Mouse (Mus musculus): ENCODE results near the gene Smarcd2. TPM values are rescaled to one million over a fixed set of nuclear protein-coding genes. Genes with fewer than 3 reads are reported as not detected.

Smarcd2 gene
- polyA plus RNA-seq, 1 experiment = 70.0 TPM

DNA sequence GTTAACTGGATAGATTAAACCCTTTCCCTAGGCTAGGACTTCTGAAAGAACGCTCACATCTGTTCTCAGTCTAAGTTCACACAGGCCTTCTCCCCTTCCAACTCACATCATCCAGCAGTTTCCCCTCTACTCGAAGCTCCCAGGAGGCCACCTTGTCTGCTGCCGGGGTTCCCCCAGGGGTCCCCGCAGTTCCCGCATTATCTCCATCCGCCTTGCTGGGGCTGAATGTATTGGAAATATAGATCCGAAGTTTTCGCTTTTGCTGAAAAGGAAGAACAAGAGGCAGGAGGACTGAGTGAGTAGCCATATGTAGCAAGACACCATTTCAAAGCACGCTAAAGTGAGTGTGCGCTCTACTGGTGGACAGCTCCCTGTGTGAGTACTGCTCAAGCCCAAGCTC lies 6.3 kb downstream of the Smarcd2 start:
- no peak for DNase-seq
- H3K27ac ChIP-seq (ENCODE audit: insufficient read depth, low read depth, low read length) = no peak overlapping the region
- H3K4me3 ChIP-seq (ENCODE audit: insufficient read depth, low read depth, low read length) = no peak overlapping the region
- WGBS = 92% methylated on average over 10 of the region's 10 CpGs
- TF ChIP-seq CTCF (conservative IDR thresholded peaks at IDR 0.05; ENCODE audit: insufficient read depth, insufficient read length, low read depth, low read length) (no peak), POLR2A (IDR thresholded peaks at IDR 0.05; ENCODE audit: low read depth, low read length) (no peak)
- peaks cover 12% of the 10 kb centered on the region for H3K36me3 ChIP-seq (ENCODE audit: control insufficient read depth, insufficient read depth, low read length)
- no peaks in the 10 kb centered on the region for H3K27me3 ChIP-seq (replicated peaks; ENCODE audit: control insufficient read depth, insufficient read depth, low read length)
- peaks cover 36% of the 10 kb centered on the region for H3K4me1 ChIP-seq (ENCODE audit: control insufficient read depth, insufficient read depth, low read length)

DNA sequence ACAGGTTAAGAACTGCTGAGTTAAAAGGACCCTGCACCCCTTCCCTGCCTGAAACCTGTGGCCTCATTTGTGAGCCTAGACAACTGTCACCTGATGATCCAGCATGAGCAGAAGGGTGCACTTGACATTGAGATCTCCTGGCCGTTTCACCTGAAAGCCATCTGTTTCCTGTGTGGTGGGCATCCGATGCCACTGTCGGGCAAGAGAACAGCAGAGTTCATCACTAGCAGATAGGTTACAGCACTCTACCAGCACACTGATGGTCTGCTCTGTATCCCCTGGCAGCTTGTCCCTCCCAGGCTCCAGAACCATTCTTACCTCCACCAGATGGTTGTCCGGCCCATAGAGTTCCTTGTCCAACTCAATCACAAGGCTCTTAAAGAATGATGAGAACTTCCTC lies 7.2 kb downstream of the Smarcd2 start:
- no peak for DNase-seq
- TF ChIP-seq POLR2A (IDR thresholded peaks at IDR 0.05; ENCODE audit: low read depth, low read length) (no peak), CTCF (conservative IDR thresholded peaks at IDR 0.05; ENCODE audit: insufficient read depth, insufficient read length, low read depth, low read length) (no peak)
- Histone ChIP-seq H3K27me3 (replicated peaks; ENCODE audit: control insufficient read depth, insufficient read depth, low read length) (no peaks in the 10 kb centered on the region), H3K27ac (ENCODE audit: insufficient read depth, low read depth, low read length) (no peak overlapping the region), H3K4me1 (ENCODE audit: control insufficient read depth, insufficient read depth, low read length) (peaks cover 31% of the 10 kb centered on the region), H3K4me3 (ENCODE audit: insufficient read depth, low read depth, low read length) (no peak overlapping the region), H3K36me3 (ENCODE audit: control insufficient read depth, insufficient read depth, low read length) (peaks cover 12% of the 10 kb centered on the region)
- WGBS = 80% methylated on average over 4 of the region's 4 CpGs

- H3K4me1 ChIP-seq (ENCODE audit: control insufficient read depth, insufficient read depth, low read length) = peaks cover 25% of the 10 kb centered on the region
- H3K36me3 ChIP-seq (ENCODE audit: control insufficient read depth, insufficient read depth, low read length) = peaks cover 12% of the 10 kb centered on the region
- DNase-seq = no peak
- no peaks in the 10 kb centered on the region for H3K27me3 ChIP-seq (replicated peaks; ENCODE audit: control insufficient read depth, insufficient read depth, low read length)
- H3K4me3 ChIP-seq (ENCODE audit: insufficient read depth, low read depth, low read length) = no peak overlapping the region
- TF ChIP-seq POLR2A (IDR thresholded peaks at IDR 0.05; ENCODE audit: low read depth, low read length) = no peak
- no peak for TF ChIP-seq CTCF (conservative IDR thresholded peaks at IDR 0.05; ENCODE audit: insufficient read depth, insufficient read length, low read depth, low read length)
- WGBS = 88% methylated on average over 15 of the region's 15 CpGs
- no peak overlapping the region for H3K27ac ChIP-seq (ENCODE audit: insufficient read depth, low read depth, low read length)
Measured at GRCm38 (mm10) chr11:106264988-106265387, 7.8 kb downstream of the Smarcd2 start.

GRCm38 (mm10) chr11:106263963-106264362 lies 8.8 kb downstream of the Smarcd2 start:
- H3K4me3 ChIP-seq (ENCODE audit: insufficient read depth, low read depth, low read length) = no peak overlapping the region
- DNase-seq = no peak
- no peak overlapping the region for H3K27ac ChIP-seq (ENCODE audit: insufficient read depth, low read depth, low read length)
- H3K36me3 ChIP-seq (ENCODE audit: control insufficient read depth, insufficient read depth, low read length) = peaks cover 12% of the 10 kb centered on the region
- 79% methylated on average over 9 of the region's 9 CpGs for WGBS
- peaks cover 20% of the 10 kb centered on the region for H3K4me1 ChIP-seq (ENCODE audit: control insufficient read depth, insufficient read depth, low read length)
- TF ChIP-seq CTCF (conservative IDR thresholded peaks at IDR 0.05; ENCODE audit: insufficient read depth, insufficient read length, low read depth, low read length) = no peak
- no peak for TF ChIP-seq POLR2A (IDR thresholded peaks at IDR 0.05; ENCODE audit: low read depth, low read length)
- H3K27me3 ChIP-seq (replicated peaks; ENCODE audit: control insufficient read depth, insufficient read depth, low read length) = no peaks in the 10 kb centered on the region

DNA sequence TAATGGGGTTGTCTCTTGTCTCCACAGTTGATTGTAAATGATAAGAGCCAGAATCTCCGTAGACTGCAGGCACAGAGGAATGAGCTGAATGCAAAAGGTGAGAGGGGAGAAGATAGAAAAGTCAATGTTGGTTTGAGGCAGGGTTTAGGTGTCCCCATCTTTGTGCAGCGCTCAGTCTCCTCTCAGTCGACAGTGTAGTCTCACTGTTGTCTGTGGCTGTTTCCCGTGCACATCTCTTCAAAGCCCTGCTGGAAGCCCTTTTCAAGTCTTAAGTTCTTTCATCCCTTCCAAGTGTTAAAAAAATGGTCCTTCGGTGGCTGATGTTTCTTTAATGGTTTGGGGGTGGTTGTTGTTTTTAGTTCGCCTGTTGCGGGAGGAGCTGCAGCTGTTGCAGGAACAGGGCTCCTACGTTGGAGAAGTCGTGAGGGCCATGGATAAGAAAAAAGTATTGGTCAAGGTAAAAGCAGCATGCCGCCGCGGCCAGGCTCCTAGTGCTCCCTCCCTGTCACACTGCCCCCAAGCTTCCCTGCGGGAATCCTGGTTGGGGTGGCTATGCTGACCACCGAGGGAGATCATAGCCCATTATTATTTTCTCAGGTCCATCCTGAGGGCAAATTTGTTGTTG lies 11.8 kb downstream of the Smarcd2 start:
- no peak overlapping the region for H3K27ac ChIP-seq (ENCODE audit: insufficient read depth, low read depth, low read length)
- TF ChIP-seq CTCF (conservative IDR thresholded peaks at IDR 0.05; ENCODE audit: insufficient read depth, insufficient read length, low read depth, low read length) (no peak), POLR2A (IDR thresholded peaks at IDR 0.05; ENCODE audit: low read depth, low read length) (no peak)
- no peaks in the 10 kb centered on the region for H3K27me3 ChIP-seq (replicated peaks; ENCODE audit: control insufficient read depth, insufficient read depth, low read length)
- H3K4me1 ChIP-seq (ENCODE audit: control insufficient read depth, insufficient read depth, low read length) = no peaks in the 10 kb centered on the region
- H3K36me3 ChIP-seq (ENCODE audit: control insufficient read depth, insufficient read depth, low read length) = peaks cover 6% of the 10 kb centered on the region
- H3K4me3 ChIP-seq (ENCODE audit: insufficient read depth, low read depth, low read length) = no peak overlapping the region
- WGBS = 64% methylated on average over 14 of the region's 14 CpGs
- no peak for DNase-seq

GRCm38 (mm10) chr11:106256775-106257174 lies 16.0 kb downstream of the Smarcd2 start:
- no peaks in the 10 kb centered on the region for H3K4me1 ChIP-seq (ENCODE audit: control insufficient read depth, insufficient read depth, low read length)
- no peaks in the 10 kb centered on the region for H3K36me3 ChIP-seq (ENCODE audit: control insufficient read depth, insufficient read depth, low read length)
- 47% methylated on average over 5 of the region's 5 CpGs for WGBS
- H3K4me3 ChIP-seq (ENCODE audit: insufficient read depth, low read depth, low read length) = peak overlapping the region; percentile 72
- H3K27me3 ChIP-seq (replicated peaks; ENCODE audit: control insufficient read depth, insufficient read depth, low read length) = no peaks in the 10 kb centered on the region
- DNase-seq = peak; percentile 64
- H3K27ac ChIP-seq (ENCODE audit: insufficient read depth, low read depth, low read length) = no peak overlapping the region
- TF ChIP-seq CTCF (conservative IDR thresholded peaks at IDR 0.05; ENCODE audit: insufficient read depth, insufficient read length, low read depth, low read length) (no peak), POLR2A (IDR thresholded peaks at IDR 0.05; ENCODE audit: low read depth, low read length) (no peak)

DNA sequence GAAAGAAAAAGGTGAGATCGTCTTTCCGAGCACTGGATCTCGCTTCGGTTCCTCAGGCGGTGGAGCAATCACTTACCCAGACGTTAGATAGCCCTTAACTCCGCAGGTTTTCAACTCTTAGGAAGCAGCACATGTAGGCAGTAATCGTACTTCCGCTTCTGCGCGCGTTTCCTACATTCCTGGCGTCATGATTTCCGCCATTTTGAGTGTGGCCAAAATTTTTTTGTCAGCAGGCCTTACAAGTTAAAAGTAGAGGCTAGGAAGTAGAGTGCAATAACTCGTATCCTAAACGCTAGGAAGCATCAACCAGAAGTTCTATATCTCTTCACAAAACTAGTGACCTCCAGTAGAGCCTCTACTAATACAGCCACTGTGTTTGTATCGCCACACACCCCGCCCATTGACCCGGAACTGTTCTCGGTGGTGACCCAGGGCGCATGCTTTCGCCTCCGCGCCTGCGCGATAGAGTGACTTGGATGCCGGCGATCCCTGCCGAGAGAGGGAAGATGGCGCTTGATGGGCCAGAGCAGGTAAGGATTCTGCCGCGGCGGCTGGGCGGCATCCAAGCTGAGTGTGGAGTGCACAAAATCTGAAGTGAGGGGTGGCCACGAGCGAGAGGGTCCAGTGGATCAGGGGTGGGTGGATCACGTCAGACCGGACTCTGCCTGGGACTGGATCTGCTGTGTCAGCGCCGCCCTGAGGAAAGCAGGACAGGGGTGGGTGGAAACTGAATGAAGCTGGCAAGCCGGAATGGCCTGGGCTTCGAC lies 16.9 kb downstream of the Smarcd2 start, which contains the start of the genes Ftsj3 and Psmc5:
Gene Ftsj3 (minus strand): TSS at position 395 of the 767 bp plus-strand sequence.
Gene Psmc5 (plus strand): TSS at position 470 of the 767 bp plus-strand sequence.
- under 1% methylated on average over 42 of the region's 42 CpGs for WGBS
- Histone ChIP-seq H3K27me3 (replicated peaks; ENCODE audit: control insufficient read depth, insufficient read depth, low read length) (no peaks in the 10 kb centered on the region), H3K4me1 (ENCODE audit: control insufficient read depth, insufficient read depth, low read length) (no peaks in the 10 kb centered on the region), H3K27ac (ENCODE audit: insufficient read depth, low read depth, low read length) (peak within 1 kb of the TSS; percentile 61), H3K4me3 (ENCODE audit: insufficient read depth, low read depth, low read length) (peak within 1 kb of the TSS; percentile 73), H3K36me3 (ENCODE audit: control insufficient read depth, insufficient read depth, low read length) (no peaks in the 10 kb centered on the region)
- peak; percentile 99 for DNase-seq
- TF ChIP-seq POLR2A (IDR thresholded peaks at IDR 0.05; ENCODE audit: low read depth, low read length) (peak; percentile 73), CTCF (conservative IDR thresholded peaks at IDR 0.05; ENCODE audit: insufficient read depth, insufficient read length, low read depth, low read length) (0 out of 2 replicates have a peak, but pooled peaks have one; percentile 9)
